Mouse (Mus musculus) cerebellum, adult 9-11 months (tissue): ENCODE measurements at regions not wholly inside any gene's neighbourhood (a gene's known extent, or its start where the extent isn't known, plus 50 kb on each side); places are given as distances from the start of the nearest gene placed in this dataset.

Experiments
- DNase-seq: peaks from one replicate; pipeline ENCODE4 v3.0.0; 2022

GRCm38 (mm10) chr12:59589354-59589753 is 369.8 kb upstream of the Fbxo33 start:
- no peak for DNase-seq

- no peak for DNase-seq
Measured at GRCm38 (mm10) chr12:59582587-59582986, 363.1 kb upstream of the Fbxo33 start.

GRCm38 (mm10) chr12:59579694-59580093 is 360.2 kb upstream of the Fbxo33 start:
- DNase-seq: no peak

- no peak for DNase-seq
Measured at GRCm38 (mm10) chr12:59563960-59564359, 344.4 kb upstream of the Fbxo33 start.

- DNase-seq: no peak
Measured at GRCm38 (mm10) chr12:59539788-59540187, 320.3 kb upstream of the Fbxo33 start.

GRCm38 (mm10) chr12:59530521-59530920 is 311.0 kb upstream of the Fbxo33 start:
- no peak for DNase-seq

- DNase-seq: no peak
Measured at GRCm38 (mm10) chr12:59523368-59523767, 303.8 kb upstream of the Fbxo33 start.

GRCm38 (mm10) chr12:59521946-59522345 is 302.4 kb upstream of the Fbxo33 start:
- DNase-seq: no peak

- DNase-seq: no peak
Measured at GRCm38 (mm10) chr12:59509857-59510256, 290.3 kb upstream of the Fbxo33 start.

- no peak for DNase-seq
Measured at GRCm38 (mm10) chr12:59509175-59509574, 289.6 kb upstream of the Fbxo33 start.

- DNase-seq: no peak
Measured at GRCm38 (mm10) chr12:59507431-59507830, 287.9 kb upstream of the Fbxo33 start.

- DNase-seq: no peak
Measured at GRCm38 (mm10) chr12:59497434-59497833, 277.9 kb upstream of the Fbxo33 start.

GRCm38 (mm10) chr12:59488019-59488418 is 268.5 kb upstream of the Fbxo33 start:
- DNase-seq: no peak

- DNase-seq: no peak
Measured at GRCm38 (mm10) chr12:59487507-59487906, 268.0 kb upstream of the Fbxo33 start.

- DNase-seq: peak; percentile 71
Measured at GRCm38 (mm10) chr12:59460997-59461961, 241.8 kb upstream of the Fbxo33 start.

GRCm38 (mm10) chr12:59456175-59456851 is 236.8 kb upstream of the Fbxo33 start:
- no peak for DNase-seq

GRCm38 (mm10) chr12:59415051-59415450 is 195.5 kb upstream of the Fbxo33 start:
- DNase-seq: no peak

GRCm38 (mm10) chr12:59411491-59411890 is 192.0 kb upstream of the Fbxo33 start:
- no peak for DNase-seq

- DNase-seq: no peak
Measured at GRCm38 (mm10) chr12:59391103-59391502, 171.6 kb upstream of the Fbxo33 start.

GRCm38 (mm10) chr12:59382812-59383211 is 163.3 kb upstream of the Fbxo33 start:
- peak; percentile 6 for DNase-seq

GRCm38 (mm10) chr12:59341586-59341985 is 122.1 kb upstream of the Fbxo33 start:
- DNase-seq: peak; percentile 12

- no peak for DNase-seq
Measured at GRCm38 (mm10) chr12:59330753-59331152, 111.2 kb upstream of the Fbxo33 start.

- no peak for DNase-seq
Measured at GRCm38 (mm10) chr12:59312703-59313102, 93.2 kb upstream of the Fbxo33 start.

- DNase-seq: no peak
Measured at GRCm38 (mm10) chr12:59307958-59308357, 88.4 kb upstream of the Fbxo33 start.
